Mouse (Mus musculus) intestine, postnatal 0 days (tissue): ENCODE measurements around the gene Psmb6. TPM values are rescaled to one million over a fixed set of nuclear protein-coding genes. Genes with fewer than 3 reads are reported as not detected.
"Not testable (repeated sequence)": the region's sequence is repeated elsewhere in the genome, so short reads cannot be mapped to it uniquely, and the experiment has no call there.

ENCODE experiments used
- ATAC-seq: fragments of 200-750 bp; cut with Nextera tagmentation; 2 replicates; pipeline ENCODE4 v1.8.0; 2017; ENCODE audit warnings: mild to moderate bottlenecking, moderate TSS enrichment, moderate library complexity
- H3K27ac ChIP-seq: fragments of 300-500 bp; sonication (generic); 2 replicates; pipeline ENCODE4 v1.5.1; 2014; ENCODE audit warnings: mild to moderate bottlenecking, low read depth, low read length, moderate library complexity
- H3K27me3 ChIP-seq: fragments of 300-500 bp; sonication (generic); replicated peaks from 2 replicates; pipeline ENCODE4 v1.6.1; 2014; ENCODE audit warnings: low read length, mixed read lengths; ENCODE audit not compliant: control insufficient read depth, insufficient read depth
- H3K36me3 ChIP-seq: fragments of 300-500 bp; sonication (generic); 2 replicates; pipeline ENCODE4 v1.6.1; 2014; ENCODE audit warnings: mild to moderate bottlenecking, moderate library complexity; ENCODE audit not compliant: control insufficient read depth, insufficient read depth
- H3K4me1 ChIP-seq: fragments of 300-500 bp; sonication (generic); replicated peaks from 2 replicates; pipeline ENCODE4 v1.6.1; 2014; ENCODE audit warnings: antibody characterized with exemption, low read length, mixed read lengths; ENCODE audit not compliant: control insufficient read depth, insufficient read depth
- H3K4me2 ChIP-seq: fragments of 300-500 bp; sonication (generic); replicated peaks from 2 replicates; pipeline ENCODE4 v1.6.1; 2014; ENCODE audit warnings: low read depth, mild to moderate bottlenecking, moderate library complexity
- H3K4me3 ChIP-seq: fragments of 300-500 bp; sonication (generic); 2 replicates; pipeline ENCODE4 v1.5.1; 2014; ENCODE audit warnings: low read depth, low read length
- H3K9ac ChIP-seq: fragments of 300-500 bp; sonication (generic); 2 replicates; pipeline ENCODE4 v1.6.1; 2014; ENCODE audit warnings: mild to moderate bottlenecking, low read depth, low read length
- H3K9me3 ChIP-seq: fragments of 300-500 bp; sonication (generic); 2 replicates; pipeline ENCODE4 v1.6.1; 2016; ENCODE audit warnings: mixed run types; ENCODE audit not compliant: control insufficient read depth
- CTCF ChIP-seq: sonication (generic); IDR thresholded peaks from 2 replicates; pipeline ENCODE4 v1.5.1; 2016; ENCODE audit warnings: low read depth, mild to moderate bottlenecking, control low read depth, antibody characterized with exemption, moderate library complexity
- WGBS: fragments of 180-500 bp; shearing (Covaris S2); extraction: QIAGEN DNeasy Blood & Tissue Kit; methylation state at CpG from one replicate; pipeline ENCODE4 v1.1.7; 2014; 5-methylcytosine and 5-hydroxymethylcytosine counted together
- polyA plus RNA-seq: library from polyadenylated mRNA; unstranded; fragments of >200 nt; fragmentation: Nextera tagmentation; extraction: Ambion mirVana; gene quantifications from 2 replicates; pipeline ENCODE4 v1.2.1, GENCODE M21; 2015

Gene Psmb6
- polyA plus RNA-seq, 1 experiment from 2014 or later: 489 TPM

- Histone ChIP-seq H3K27ac (no peak overlapping the region), H3K4me3 (no peak overlapping the region), H3K4me1 (no peaks in the 10 kb centered on the region), H3K9me3 (no peaks in the 10 kb centered on the region), H3K36me3 (no peaks in the 10 kb centered on the region), H3K9ac (no peak overlapping the region), H3K27me3 (no peaks in the 10 kb centered on the region), H3K4me2 (no peak overlapping the region)
- 45% methylated on average over 1 of the region's 1 CpGs for WGBS
- ATAC-seq: no peak
- no peak for TF ChIP-seq CTCF
Observed at GRCm38 (mm10) chr11:70518436-70518835, 6.7 kb upstream of the Psmb6 start.

DNA sequence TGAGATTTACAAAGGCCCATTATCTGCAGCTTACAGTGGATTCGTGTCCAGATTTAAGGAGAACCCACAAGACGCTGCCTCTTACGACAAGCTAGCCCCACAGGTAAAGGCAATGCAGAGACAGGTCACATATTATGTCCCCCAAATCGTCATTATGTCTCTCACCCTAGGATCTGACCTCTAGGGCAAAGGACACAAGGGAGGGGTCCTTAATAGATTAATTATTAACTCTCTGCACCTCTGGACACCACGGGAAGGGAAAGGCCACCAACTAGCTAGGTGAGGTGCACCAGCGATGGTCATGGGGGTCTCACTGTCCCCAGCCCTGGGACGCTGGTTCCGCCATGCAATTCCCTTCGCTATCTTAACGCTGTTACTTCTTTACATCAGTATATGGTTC is 6.2 kb upstream of the Psmb6 start, which contains the start of gene Gltpd2:
Gene Gltpd2, plus strand, starts transcription at position 274 of the 400 bp plus-strand sequence.
- Histone ChIP-seq H3K4me3 (peak within 1 kb of the TSS; percentile 24; the same call in 1 of the 2 replicates), H3K27ac (peak within 1 kb of the TSS; percentile 72), H3K4me2 (peak within 1 kb of the TSS; percentile 57), H3K36me3 (no peaks in the 10 kb centered on the region), H3K9ac (peak within 1 kb of the TSS; percentile 56; the same call in 1 of the 2 replicates), H3K4me1 (no peaks in the 10 kb centered on the region), H3K9me3 (no peaks in the 10 kb centered on the region), H3K27me3 (no peaks in the 10 kb centered on the region)
- no peak for ATAC-seq
- 56% methylated on average over 10 of the region's 10 CpGs for WGBS
- no peak for TF ChIP-seq CTCF

DNA sequence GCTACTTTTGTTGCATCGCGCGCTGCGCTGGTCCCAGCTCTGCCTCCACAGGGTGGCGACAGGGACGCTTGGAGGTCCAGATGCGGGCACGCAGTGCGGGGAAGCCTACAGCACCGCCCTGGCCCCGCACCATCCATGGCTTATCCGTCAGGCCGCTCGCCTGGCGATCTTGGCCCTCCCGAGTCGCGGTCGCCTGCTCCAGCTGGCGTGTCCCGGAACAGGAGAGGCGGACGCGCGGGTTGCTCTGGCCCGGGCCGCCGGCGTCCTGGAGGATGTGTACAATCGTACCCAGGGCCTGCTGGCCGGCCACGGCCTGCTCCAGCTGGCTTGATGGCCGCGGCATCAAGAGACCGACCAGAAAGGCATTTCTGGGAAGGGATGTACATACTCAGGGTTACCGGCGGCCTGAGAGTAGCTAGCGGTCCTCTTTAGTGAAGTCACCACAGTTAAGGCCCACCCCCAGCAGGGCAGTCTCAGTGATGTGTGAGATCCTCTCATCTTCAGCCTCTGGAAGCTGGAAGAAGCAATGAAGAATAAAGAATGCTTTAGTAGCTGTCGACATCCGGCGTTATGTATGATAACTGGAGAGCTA is 4.9 kb upstream of the Psmb6 start:
- peak overlapping the region; percentile 24; the same call in 1 of the 2 replicates for H3K4me3 ChIP-seq
- H3K27me3 ChIP-seq: no peaks in the 10 kb centered on the region
- peak overlapping the region; percentile 72 for H3K27ac ChIP-seq
- no peaks in the 10 kb centered on the region for H3K36me3 ChIP-seq
- TF ChIP-seq CTCF: peak; percentile 54
- ATAC-seq: no peak
- H3K4me2 ChIP-seq: peak overlapping the region; percentile 57
- H3K4me1 ChIP-seq: no peaks in the 10 kb centered on the region
- H3K9ac ChIP-seq: peak overlapping the region; percentile 56
- no peaks in the 10 kb centered on the region for H3K9me3 ChIP-seq
- WGBS: 36% methylated on average over 41 of the region's 41 CpGs

- not testable (repeated sequence) for ATAC-seq
- peak; percentile 25; the same call in 1 of the 2 replicates for TF ChIP-seq CTCF
- WGBS: 93% methylated on average over 8 of the region's 8 CpGs
Observed at GRCm38 (mm10) chr11:70523306-70523989, 1.7 kb upstream of the Psmb6 start.

GRCm38 (mm10) chr11:70524782-70525181 is 385 bp upstream of the Psmb6 start:
- WGBS: 2% methylated on average over 8 of the region's 8 CpGs

More at GRCm38 (mm10) chr11:70523306-70523989, 1.7 kb upstream of the Psmb6 start:
- not testable (repeated sequence) for H3K4me2 ChIP-seq, H3K9me3 ChIP-seq, H3K9ac ChIP-seq, H3K27ac ChIP-seq, H3K4me1 ChIP-seq, H3K27me3 ChIP-seq, H3K4me3 ChIP-seq
- peaks cover 21% of the 10 kb centered on the region for H3K36me3 ChIP-seq

GRCm38 (mm10) chr11:70525726-70526125 is 559 bp downstream of the Psmb6 start:
- H3K4me2 ChIP-seq: peak overlapping the region; percentile 71
- H3K9ac ChIP-seq: peak overlapping the region; percentile 63
- peak overlapping the region; percentile 82 for H3K4me3 ChIP-seq
- no peaks in the 10 kb centered on the region for H3K27me3 ChIP-seq
- WGBS: under 1% methylated on average over 12 of the region's 12 CpGs
- H3K27ac ChIP-seq: peak overlapping the region; percentile 21; the same call in 1 of the 2 replicates
- no peak for TF ChIP-seq CTCF
- H3K36me3 ChIP-seq: peaks cover 26% of the 10 kb centered on the region
- H3K4me1 ChIP-seq: no peaks in the 10 kb centered on the region
- ATAC-seq: 0 out of 2 replicates have a peak, but pooled peaks have one; percentile 15
- H3K9me3 ChIP-seq: no peaks in the 10 kb centered on the region

More at GRCm38 (mm10) chr11:70524782-70525181, 385 bp upstream of the Psmb6 start:
- Histone ChIP-seq H3K27ac (no peak overlapping the region), H3K4me3 (peak overlapping the region; percentile 82), H3K36me3 (peaks cover 26% of the 10 kb centered on the region), H3K4me1 (no peaks in the 10 kb centered on the region), H3K4me2 (peak overlapping the region; percentile 56), H3K27me3 (no peaks in the 10 kb centered on the region), H3K9ac (no peak overlapping the region), H3K9me3 (no peaks in the 10 kb centered on the region)
- TF ChIP-seq CTCF: no peak
- ATAC-seq: peak; percentile 38
